Mouse (Mus musculus): Measurements from ENCODE around the gene Gsta1. TPM values are rescaled to one million over a fixed set of nuclear protein-coding genes. Genes with fewer than 3 reads are reported as not detected.
A peak's percentile ranks its signal among the peaks of the same experiment; 100 is the strongest.
"Not testable (repeated sequence)": the region's sequence is repeated elsewhere in the genome, so short reads cannot be mapped to it uniquely, and the experiment has no call there.

The Gsta1 gene
- polyA plus RNA-seq, 1 experiment from 2014 or later: not detected

- WGBS (ENCODE audit: insufficient replicate concordance): 42% methylated on average over 8 of the region's 8 CpGs
- no peak for ATAC-seq (replicated peaks; ENCODE audit: insufficient number of reproducible peaks, low FRiP score, low TSS enrichment)
- H3K9ac ChIP-seq (ENCODE audit: low read depth, low read length): no peak overlapping the region
- no peak overlapping the region for H3K27ac ChIP-seq (ENCODE audit: low read depth, low read length)
- no peak overlapping the region for H3K4me3 ChIP-seq (ENCODE audit: low read depth, low read length)
- H3K36me3 ChIP-seq (ENCODE audit: control insufficient read depth, insufficient read depth, low read length): no peaks in the 10 kb centered on the region
- no peak overlapping the region for H3K4me2 ChIP-seq
- H3K9me3 ChIP-seq (replicated peaks; ENCODE audit: control insufficient read depth, low read length): no peaks in the 10 kb centered on the region
- no peaks in the 10 kb centered on the region for H3K27me3 ChIP-seq (ENCODE audit: control insufficient read depth, insufficient read depth, low read length)
- no peaks in the 10 kb centered on the region; the same call in 1 of the 2 replicates for H3K4me1 ChIP-seq (ENCODE audit: control insufficient read depth, insufficient read depth, low read length)
Observed at GRCm38 (mm10) chr9:78222616-78223015, 7.8 kb upstream of the Gsta1 start.

- no peak for ATAC-seq (replicated peaks; ENCODE audit: insufficient number of reproducible peaks, low FRiP score, low TSS enrichment)
- H3K36me3 ChIP-seq (ENCODE audit: control insufficient read depth, insufficient read depth, low read length): no peaks in the 10 kb centered on the region
- WGBS (ENCODE audit: insufficient replicate concordance): 65% methylated on average over 10 of the region's 10 CpGs
Observed at GRCm38 (mm10) chr9:78223221-78223902, 7.1 kb upstream of the Gsta1 start.

GRCm38 (mm10) chr9:78224418-78224817 is 6.0 kb upstream of the Gsta1 start:
- ATAC-seq (replicated peaks; ENCODE audit: insufficient number of reproducible peaks, low FRiP score, low TSS enrichment): no peak
- Histone ChIP-seq H3K36me3 (ENCODE audit: control insufficient read depth, insufficient read depth, low read length) (no peaks in the 10 kb centered on the region), H3K4me1 (ENCODE audit: control insufficient read depth, insufficient read depth, low read length) (no peaks in the 10 kb centered on the region; the same call in 1 of the 2 replicates), H3K4me3 (ENCODE audit: low read depth, low read length) (no peak overlapping the region), H3K4me2 (no peak overlapping the region), H3K27me3 (ENCODE audit: control insufficient read depth, insufficient read depth, low read length) (no peaks in the 10 kb centered on the region), H3K27ac (ENCODE audit: low read depth, low read length) (no peak overlapping the region), H3K9ac (ENCODE audit: low read depth, low read length) (no peak overlapping the region), H3K9me3 (replicated peaks; ENCODE audit: control insufficient read depth, low read length) (no peaks in the 10 kb centered on the region)
- 77% methylated on average over 2 of the region's 2 CpGs for WGBS (ENCODE audit: insufficient replicate concordance)

More at GRCm38 (mm10) chr9:78223221-78223902, 7.1 kb upstream of the Gsta1 start:
- no peak overlapping the region for H3K27ac ChIP-seq (ENCODE audit: low read depth, low read length)
- H3K9me3 ChIP-seq (replicated peaks; ENCODE audit: control insufficient read depth, low read length): no peaks in the 10 kb centered on the region
- no peaks in the 10 kb centered on the region; the same call in 1 of the 2 replicates for H3K4me1 ChIP-seq (ENCODE audit: control insufficient read depth, insufficient read depth, low read length)
- no peak overlapping the region for H3K9ac ChIP-seq (ENCODE audit: low read depth, low read length)
- H3K27me3 ChIP-seq (ENCODE audit: control insufficient read depth, insufficient read depth, low read length): no peaks in the 10 kb centered on the region
- no peak overlapping the region for H3K4me2 ChIP-seq
- no peak overlapping the region for H3K4me3 ChIP-seq (ENCODE audit: low read depth, low read length)

DNA sequence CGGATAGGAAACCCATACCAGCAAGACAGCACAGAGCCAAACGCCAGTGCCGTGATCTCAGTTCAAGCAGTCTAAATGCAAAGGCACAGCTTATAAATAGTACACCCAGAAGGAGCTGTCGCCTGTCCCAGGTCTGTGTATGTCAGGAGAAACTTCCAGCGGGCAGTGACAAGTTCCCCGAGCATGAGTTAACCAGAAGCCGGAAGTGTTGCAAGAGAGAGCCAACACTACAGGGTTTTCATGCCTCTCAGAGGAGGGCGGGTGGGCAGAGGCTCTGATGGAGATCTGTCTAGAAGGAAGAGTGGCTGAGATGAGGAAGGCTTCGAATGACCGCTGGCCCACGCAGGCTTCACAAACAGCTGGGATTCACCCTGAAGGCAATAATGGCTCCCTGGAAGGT is 5.2 kb upstream of the Gsta1 start:
- H3K9me3 ChIP-seq (replicated peaks; ENCODE audit: control insufficient read depth, low read length): no peaks in the 10 kb centered on the region
- no peaks in the 10 kb centered on the region for H3K27me3 ChIP-seq (ENCODE audit: control insufficient read depth, insufficient read depth, low read length)
- no peak overlapping the region for H3K9ac ChIP-seq (ENCODE audit: low read depth, low read length)
- no peak for ATAC-seq (replicated peaks; ENCODE audit: insufficient number of reproducible peaks, low FRiP score, low TSS enrichment)
- 56% methylated on average over 11 of the region's 11 CpGs for WGBS (ENCODE audit: insufficient replicate concordance)
- H3K4me3 ChIP-seq (ENCODE audit: low read depth, low read length): no peak overlapping the region
- H3K27ac ChIP-seq (ENCODE audit: low read depth, low read length): peak overlapping the region; percentile 10; the same call in 1 of the 2 replicates
- H3K36me3 ChIP-seq (ENCODE audit: control insufficient read depth, insufficient read depth, low read length): no peaks in the 10 kb centered on the region
- no peaks in the 10 kb centered on the region; the same call in 1 of the 2 replicates for H3K4me1 ChIP-seq (ENCODE audit: control insufficient read depth, insufficient read depth, low read length)
- peak overlapping the region; percentile 18; the same call in 1 of the 2 replicates for H3K4me2 ChIP-seq

DNA sequence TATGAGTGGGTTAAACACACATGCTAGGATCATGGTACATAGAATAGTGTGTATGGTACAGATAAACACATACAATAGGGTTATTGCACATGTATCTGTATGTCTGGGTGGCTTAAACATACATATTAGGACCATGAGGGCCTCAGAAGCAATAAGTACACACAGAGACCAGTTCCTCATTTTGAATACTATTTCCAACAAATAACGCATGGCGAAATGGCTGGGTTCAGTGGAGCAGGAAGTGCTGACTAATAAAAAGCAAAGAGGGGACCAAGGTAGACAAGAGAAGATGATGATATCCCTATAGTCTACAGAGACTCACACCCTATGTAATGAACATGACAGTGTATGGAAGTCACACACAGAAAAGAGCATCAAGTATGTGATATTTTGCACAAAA is 2.3 kb upstream of the Gsta1 start:
- Histone ChIP-seq H3K4me1 (ENCODE audit: control insufficient read depth, insufficient read depth, low read length) (no peaks in the 10 kb centered on the region; the same call in 1 of the 2 replicates), H3K27me3 (ENCODE audit: control insufficient read depth, insufficient read depth, low read length) (no peaks in the 10 kb centered on the region), H3K4me3 (ENCODE audit: low read depth, low read length) (no peak overlapping the region), H3K9me3 (replicated peaks; ENCODE audit: control insufficient read depth, low read length) (no peaks in the 10 kb centered on the region), H3K36me3 (ENCODE audit: control insufficient read depth, insufficient read depth, low read length) (no peaks in the 10 kb centered on the region), H3K9ac (ENCODE audit: low read depth, low read length) (no peak overlapping the region), H3K4me2 (no peak overlapping the region), H3K27ac (ENCODE audit: low read depth, low read length) (no peak overlapping the region)
- no peak for ATAC-seq (replicated peaks; ENCODE audit: insufficient number of reproducible peaks, low FRiP score, low TSS enrichment)
- WGBS (ENCODE audit: insufficient replicate concordance): 88% methylated on average over 2 of the region's 2 CpGs

DNA sequence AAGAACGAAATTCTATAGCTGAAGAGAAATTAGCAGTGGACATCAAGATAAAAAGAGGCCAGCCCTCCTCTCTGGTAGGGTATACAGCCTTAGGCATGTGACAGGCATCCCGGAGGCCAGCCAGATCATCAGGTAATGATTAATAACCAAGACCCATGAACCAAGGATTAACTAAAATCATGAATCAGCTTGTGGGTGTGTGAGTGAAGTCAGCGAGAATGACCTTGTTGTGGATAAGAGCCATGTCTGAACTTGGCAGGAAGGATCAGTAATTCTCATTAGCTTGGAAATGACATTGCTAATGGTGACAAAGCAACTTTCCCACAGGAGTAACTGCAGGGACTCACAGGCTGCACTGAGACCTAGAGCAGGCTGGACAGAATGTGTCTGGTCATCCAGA is 798 bp upstream of the Gsta1 start:
- H3K27ac ChIP-seq (ENCODE audit: low read depth, low read length); H3K27me3 ChIP-seq (ENCODE audit: control insufficient read depth, insufficient read depth, low read length); H3K4me3 ChIP-seq (ENCODE audit: low read depth, low read length); H3K36me3 ChIP-seq (ENCODE audit: control insufficient read depth, insufficient read depth, low read length); H3K4me2 ChIP-seq; H3K9ac ChIP-seq (ENCODE audit: low read depth, low read length); ATAC-seq (replicated peaks; ENCODE audit: insufficient number of reproducible peaks, low FRiP score, low TSS enrichment); H3K4me1 ChIP-seq (ENCODE audit: control insufficient read depth, insufficient read depth, low read length); H3K9me3 ChIP-seq (replicated peaks; ENCODE audit: control insufficient read depth, low read length): not testable (repeated sequence)
- 67% methylated on average over 3 of the region's 3 CpGs for WGBS (ENCODE audit: insufficient replicate concordance)

- not testable (repeated sequence) for H3K27ac ChIP-seq (ENCODE audit: low read depth, low read length); ATAC-seq (replicated peaks; ENCODE audit: insufficient number of reproducible peaks, low FRiP score, low TSS enrichment); H3K4me3 ChIP-seq (ENCODE audit: low read depth, low read length); H3K36me3 ChIP-seq (ENCODE audit: control insufficient read depth, insufficient read depth, low read length); H3K4me1 ChIP-seq (ENCODE audit: control insufficient read depth, insufficient read depth, low read length); H3K27me3 ChIP-seq (ENCODE audit: control insufficient read depth, insufficient read depth, low read length); H3K9me3 ChIP-seq (replicated peaks; ENCODE audit: control insufficient read depth, low read length); H3K4me2 ChIP-seq; H3K9ac ChIP-seq (ENCODE audit: low read depth, low read length)
- WGBS (ENCODE audit: insufficient replicate concordance): no CpG with 5 or more reads among the region's 10 CpGs
Observed at GRCm38 (mm10) chr9:78233121-78233695, 2.8 kb downstream of the Gsta1 start.

DNA sequence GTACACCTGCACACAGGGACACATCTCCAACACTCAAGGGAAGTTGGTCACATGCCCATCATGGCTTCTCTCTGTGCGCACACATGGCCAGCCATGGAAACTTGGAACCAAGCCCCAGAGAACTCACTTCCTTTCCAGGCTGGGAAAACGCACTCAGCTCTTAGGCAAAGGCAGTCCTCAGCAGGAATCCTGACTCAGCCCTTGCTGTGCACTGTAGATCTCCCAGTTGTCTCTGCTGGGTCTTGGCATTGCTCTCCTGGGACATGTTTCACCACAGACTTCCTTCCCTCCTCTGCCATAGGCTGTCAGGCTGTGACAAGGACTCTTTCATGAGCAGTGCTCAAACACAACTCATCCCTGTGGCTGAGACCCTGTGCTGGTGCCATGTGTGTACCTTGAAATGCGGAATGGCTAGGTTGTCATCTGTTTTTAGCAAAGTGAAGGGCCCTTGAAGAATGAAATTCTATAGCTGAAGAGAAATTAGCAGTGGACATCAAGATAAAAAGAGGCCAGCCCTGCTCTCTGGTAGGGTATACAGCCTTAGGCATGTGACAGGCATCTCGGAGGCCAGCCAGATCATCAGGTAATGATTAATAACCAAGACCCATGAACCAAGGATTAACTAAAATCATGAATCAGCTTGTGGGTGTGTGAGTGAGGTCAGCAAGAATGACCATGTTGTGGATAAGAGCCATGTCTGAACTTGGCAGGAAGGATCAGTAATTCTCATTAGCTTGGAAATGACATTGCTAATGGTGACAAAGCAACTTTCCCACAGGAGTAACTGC is 25.4 kb downstream of the Gsta1 start:
- not testable (repeated sequence) for ATAC-seq (replicated peaks; ENCODE audit: insufficient number of reproducible peaks, low FRiP score, low TSS enrichment); H3K9me3 ChIP-seq (replicated peaks; ENCODE audit: control insufficient read depth, low read length); H3K36me3 ChIP-seq (ENCODE audit: control insufficient read depth, insufficient read depth, low read length); H3K4me3 ChIP-seq (ENCODE audit: low read depth, low read length); H3K9ac ChIP-seq (ENCODE audit: low read depth, low read length); H3K27ac ChIP-seq (ENCODE audit: low read depth, low read length); H3K4me2 ChIP-seq; H3K27me3 ChIP-seq (ENCODE audit: control insufficient read depth, insufficient read depth, low read length); H3K4me1 ChIP-seq (ENCODE audit: control insufficient read depth, insufficient read depth, low read length)
- 72% methylated on average over 4 of the region's 4 CpGs for WGBS (ENCODE audit: insufficient replicate concordance)
